Mouse (Mus musculus) liver, embryonic 14 days (tissue): ENCODE measurements around the gene Vapb. TPM values are rescaled to one million over a fixed set of nuclear protein-coding genes. Genes with fewer than 3 reads are reported as not detected.

Source experiments
- polyA plus RNA-seq: library from polyadenylated mRNA; depleted of rRNA; stranded (reverse); fragments of >200 nt; gene quantifications from 2 replicates; pipeline ENCODE4 v1.2.3, GENCODE M21; 2012; rRNA removed

Vapb gene
- polyA plus RNA-seq: 10.0 and 10.3 TPM in 2 replicates

DNA sequence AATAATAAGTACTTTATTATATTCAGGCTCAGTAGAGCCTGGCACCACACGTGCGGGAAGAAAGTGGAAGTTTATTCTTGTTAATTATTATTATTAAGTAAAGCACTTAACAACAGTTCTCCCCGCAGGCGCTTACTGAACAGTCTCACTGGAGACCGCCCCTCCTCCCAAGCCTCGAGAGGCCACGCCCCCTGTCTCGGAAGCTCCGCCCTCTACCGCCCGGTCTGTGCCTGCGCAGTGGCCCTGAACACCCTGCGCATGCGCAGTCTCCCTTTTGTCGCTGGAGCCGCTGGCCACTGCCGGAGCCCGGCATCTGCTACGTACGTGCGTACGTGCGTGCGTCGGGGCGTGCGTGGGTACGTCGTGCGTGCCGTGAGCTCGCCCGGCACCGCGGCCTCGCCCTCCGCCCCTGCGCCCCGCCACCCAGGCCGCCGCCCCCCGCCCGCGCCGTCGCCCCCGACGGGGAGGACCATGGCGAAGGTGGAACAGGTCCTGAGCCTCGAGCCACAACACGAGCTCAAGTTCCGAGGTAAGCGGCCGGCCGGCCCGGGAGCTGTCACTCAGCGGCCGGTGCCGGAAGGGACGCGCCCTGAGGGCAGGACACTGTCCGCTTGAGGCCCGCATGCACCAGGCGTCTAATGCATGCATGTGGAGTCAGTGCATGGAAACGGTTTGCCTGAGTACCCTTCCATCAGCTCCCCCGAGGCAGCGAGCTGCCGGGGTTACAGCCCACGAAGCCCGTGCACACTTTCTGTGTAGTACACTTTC is at the start of gene Vapb:
Gene Vapb (plus strand): TSS at position 290 of the 768 bp plus-strand sequence.

DNA sequence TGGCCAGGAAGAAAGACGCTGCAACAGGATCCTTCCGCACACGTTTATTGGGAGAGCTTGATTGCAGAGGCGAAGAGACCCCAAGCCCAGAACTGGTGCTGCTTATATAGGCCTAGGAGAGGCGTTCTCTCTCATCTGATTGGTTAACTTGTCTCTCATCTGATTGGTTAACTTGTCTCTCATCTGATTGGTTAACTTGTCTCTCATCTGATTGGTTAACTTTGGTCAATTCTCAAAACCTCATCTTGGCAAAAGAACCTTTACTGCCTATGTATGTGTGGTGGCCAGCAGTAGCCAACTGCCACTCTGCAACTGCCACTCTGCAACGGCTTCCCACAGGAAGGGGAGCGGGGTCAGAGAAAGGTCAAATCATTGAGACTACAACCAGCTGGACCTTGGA is 18.2 kb upstream of the Vapb start, which contains the start of gene 1700010B08Rik:
Gene 1700010B08Rik (plus strand): TSS at position 301 of the 400 bp plus-strand sequence.

Other genes starting within 250 kb of the Vapb start
- gene 1700021F07Rik, start 214.9 kb upstream of the Vapb start, polyA plus RNA-seq: not detected in 2 replicates
- gene Ankrd60, start 159.1 kb upstream of the Vapb start, polyA plus RNA-seq: not detected in 2 replicates
- gene Rab22a, start 77.8 kb upstream of the Vapb start, polyA plus RNA-seq: 4.1 and 4.3 TPM in 2 replicates
- gene 1700010B08Rik, start 18.1 kb upstream of the Vapb start, polyA plus RNA-seq: not detected in 2 replicates